Mouse (Mus musculus): ENCODE measurements around the gene Gstp3.

- no peak for TF ChIP-seq CTCF (IDR thresholded peaks at IDR 0.05; ENCODE audit: extremely low read depth, insufficient read depth, low read length)
- no peak for TF ChIP-seq POLR2A (IDR thresholded peaks at IDR 0.05; ENCODE audit: extremely low read depth, insufficient read depth, low read length)
These were observed 43.9 kb upstream of the Gstp3 start for GRCm38 (mm10) chr19:4103294-4103693.
